Mouse (Mus musculus): ENCODE results near the gene Wdr83.

DNA sequence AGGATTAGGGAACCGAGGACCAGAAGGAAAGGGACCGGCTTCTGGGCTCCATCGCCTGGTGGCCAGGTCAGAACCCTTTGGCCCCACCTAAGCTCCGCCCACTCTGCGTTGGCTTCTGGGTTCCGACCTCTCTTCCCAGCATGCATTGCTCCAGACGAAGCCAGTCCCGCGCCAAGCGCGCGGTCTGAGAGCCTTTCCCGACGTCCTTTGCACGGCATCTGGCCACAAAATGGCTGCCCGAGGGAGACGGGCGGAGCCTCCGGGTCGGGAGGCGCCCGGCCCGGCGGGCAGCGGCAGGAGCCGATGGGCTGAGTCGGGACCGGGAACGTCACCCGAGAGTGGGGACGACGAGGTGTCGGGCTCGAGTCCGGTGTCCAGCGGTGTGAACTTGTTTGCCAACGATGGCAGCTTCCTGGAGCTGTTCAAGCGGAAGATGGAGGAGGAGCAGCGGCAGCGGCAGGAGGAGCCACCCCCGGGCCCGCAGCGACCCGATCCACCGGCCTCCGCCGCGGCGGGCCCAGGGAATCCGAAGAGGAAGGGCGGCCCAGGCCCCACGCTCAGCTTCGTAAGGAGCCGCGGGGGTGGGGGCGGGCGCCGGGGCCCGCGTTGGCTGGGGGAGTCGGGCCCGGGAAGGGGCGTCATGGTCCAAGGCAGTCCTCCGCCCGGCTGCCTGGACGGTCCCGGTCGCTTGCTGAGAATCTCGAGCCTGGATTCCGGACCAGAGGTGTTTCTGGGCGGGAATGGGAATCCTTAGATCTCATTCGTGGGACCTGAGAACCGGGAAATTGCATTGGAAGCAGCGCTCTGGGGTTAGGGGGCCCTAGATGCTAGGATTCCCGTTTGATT is 54.2 kb downstream of the Wdr83 start, which contains the start of gene Trir:
- TF ChIP-seq POLR2A (IDR thresholded peaks at IDR 0.05; ENCODE audit: borderline replicate concordance, low read depth, low read length) (peak; percentile 83), CTCF (IDR thresholded peaks at IDR 0.05; ENCODE audit: low read depth, low read length) (no peak)
